ENCODE assay signal across 8 mouse cellular contexts in the genomic region with DNA sequence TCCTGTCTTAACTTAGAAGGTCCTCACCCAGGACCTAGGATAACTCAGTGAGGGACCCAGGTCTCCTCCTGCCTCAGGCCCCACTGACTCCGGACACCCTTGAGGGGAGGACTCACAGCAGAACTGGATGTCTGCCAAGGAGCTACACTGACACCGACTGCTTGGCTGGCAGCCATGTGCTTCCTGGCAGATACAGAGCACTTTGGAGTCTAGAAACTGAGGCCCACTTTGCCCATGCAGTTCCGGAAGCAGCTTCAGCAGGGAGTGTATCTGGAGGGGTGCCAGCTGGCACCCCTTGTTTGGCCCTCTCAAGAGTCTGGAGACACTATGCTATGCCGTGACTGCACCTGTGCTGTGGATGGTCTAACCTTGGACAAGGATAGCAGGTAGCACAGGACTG. TPM values are rescaled to one million over a fixed set of nuclear protein-coding genes. Genes with fewer than 3 reads are reported as not detected.
DNase-seq lines count a peak whose midpoint lies in the region; ATAC-seq lines count a peak whose summit lies in the region.

No protein-coding gene starts in this region.

- intact Hi-C loops in heart, postnatal 25 days (cut with DNase I), result no loop called here
- intact Hi-C loops in heart, postnatal 36 days (cut with DNase I), result no loop called here

- ATAC-seq in common myeloid progenitor, adult 5-6 weeks (replicated peaks; ENCODE audit: low read depth, poor library complexity, severe bottlenecking), result peak; percentile 24

- peak; percentile 95 for DNase-seq in heart, adult 11 months
- no peak for DNase-seq in heart, postnatal 25 days (ENCODE audit: low spot score)
- peak; percentile 85 for DNase-seq in MEL-GATA-1-ER (ENCODE audit: extremely low read depth, low read depth)
- peak; percentile 53 to 55 for DNase-seq in heart, postnatal 36 days
- DNase-seq in left cerebral cortex, adult 9 months (ENCODE audit: low spot score in 2 of 2), result peak; percentile 59 to 82
- peak; percentile 68 for DNase-seq in ovary, postnatal 36 days (ENCODE audit: low spot score)
- DNase-seq in urinary bladder, adult 2 months (ENCODE audit: low spot score), result no peak

RNA-seq across cellular contexts. Expression of gene Sdhaf1, which starts 9.7 kb away (rescaled TPM):
- total RNA-seq in heart, postnatal 25 days (2021), result 10 to 100 TPM; 12.1 to 12.3 TPM
- total RNA-seq in common myeloid progenitor, adult 5-6 weeks (2017), result 10.8 and 11.0 TPM in 2 replicates
- total RNA-seq in heart, postnatal 36 days (2021), result 10 to 100 TPM; 12.0 to 12.5 TPM
- 12.8 and 15.4 TPM in 2 replicates for polyA plus RNA-seq in urinary bladder, adult 2 months (2012; rRNA removed)

RNA-seq across cellular contexts. Expression of gene E130208F15Rik, which starts 11.9 kb away (rescaled TPM):
- under 1 TPM; 0.45 to 0.99 TPM for total RNA-seq in heart, postnatal 25 days (2021)
- 0.96 and 3.3 TPM in 2 replicates for total RNA-seq in common myeloid progenitor, adult 5-6 weeks (2017)
- total RNA-seq in heart, postnatal 36 days (2021), result under 1 TPM; 0.65 to 0.78 TPM
- polyA plus RNA-seq in urinary bladder, adult 2 months (2012; rRNA removed), result 0.57 and 0.72 TPM in 2 replicates

RNA-seq across cellular contexts. Expression of gene Syne4, which starts 18.8 kb away (rescaled TPM):
- total RNA-seq in heart, postnatal 25 days (2021), result 1 to 10 TPM in 1 of 2 experiments, under 1 TPM in 1; 0.65 to 1.3 TPM
- total RNA-seq in common myeloid progenitor, adult 5-6 weeks (2017), result 1.4 TPM in 1 of 2 replicates, not detected in the other
- total RNA-seq in heart, postnatal 36 days (2021), result 1 to 10 TPM in 1 of 2 experiments, under 1 TPM in 1; 0.81 to 1.3 TPM
- polyA plus RNA-seq in urinary bladder, adult 2 months (2012; rRNA removed), result 5.4 and 9.1 TPM in 2 replicates

RNA-seq across cellular contexts. Expression of gene Alkbh6, which starts 24.9 kb away (rescaled TPM):
- 10 to 100 TPM; 23.1 to 24.6 TPM for total RNA-seq in heart, postnatal 25 days (2021)
- 15.2 and 31.2 TPM in 2 replicates for total RNA-seq in common myeloid progenitor, adult 5-6 weeks (2017)
- 10 to 100 TPM; 22.0 to 23.0 TPM for total RNA-seq in heart, postnatal 36 days (2021)
- 68.0 and 80.2 TPM in 2 replicates for polyA plus RNA-seq in urinary bladder, adult 2 months (2012; rRNA removed)

RNA-seq across cellular contexts. Expression of gene Lrfn3, which starts 29.1 kb away (rescaled TPM):
- total RNA-seq in heart, postnatal 25 days (2021), result 1 to 10 TPM in 1 of 2 experiments, under 1 TPM in 1; 0.95 to 1.3 TPM
- total RNA-seq in common myeloid progenitor, adult 5-6 weeks (2017), result not detected in 2 replicates
- total RNA-seq in heart, postnatal 36 days (2021), result 1 to 10 TPM; 1.3 to 1.4 TPM
- polyA plus RNA-seq in urinary bladder, adult 2 months (2012; rRNA removed), result 7.9 and 11.9 TPM in 2 replicates

Comparison
In these comparisons a context has a peak if more than half of its experiments do, and no peak if none do; other contexts are left out.
1. DNase-seq: peak in heart, adult 11 months (single experiment), MEL-GATA-1-ER (single experiment), heart, postnatal 36 days (2 of 2), left cerebral cortex, adult 9 months (2 of 2) and ovary, postnatal 36 days (single experiment); none in heart, postnatal 25 days (single experiment) and urinary bladder, adult 2 months (single experiment).